Mouse (Mus musculus) layer of hippocampus, postnatal 10 days (tissue): ENCODE results near the gene Sgpl1. TPM values are rescaled to one million over a fixed set of nuclear protein-coding genes. Genes with fewer than 3 reads are reported as not detected.

Experiments
- DNase-seq, 2 experiments: peaks; one replicate each; pipeline ENCODE4 v3.0.0; 2021; ENCODE audit warnings: low spot score in 2 of 2
- long read RNA-seq: library from polyadenylated mRNA; stranded (forward); transcript quantifications from one replicate; pipeline ENCODE4 v2.0.0, GENCODE M21; 2023
- total RNA-seq, 2 experiments: library from RNA; stranded (reverse); gene quantifications; 2 replicates each; pipeline ENCODE4 v1.2.3; 2021

The Sgpl1 gene
- total RNA-seq: 10 to 100 TPM; 33.0 to 33.3 TPM
- long read RNA-seq, full-length matches to known transcripts: 6 of 19 reads
- long read RNA-seq, partial matches to known transcripts: 3 of 19 reads
- long read RNA-seq, other reads (novel, unspliced or antisense): 10 of 19 reads

GRCm38 (mm10) chr10:61147157-61148040, at the start of gene Sgpl1:
Gene Sgpl1, minus strand, starts transcription at chr10:61147703.
- peak; percentile 88 to 92 for DNase-seq

- no peak for DNase-seq
Observed at GRCm38 (mm10) chr10:61195718-61196291, 48.3 kb upstream of the Sgpl1 start.

DNA sequence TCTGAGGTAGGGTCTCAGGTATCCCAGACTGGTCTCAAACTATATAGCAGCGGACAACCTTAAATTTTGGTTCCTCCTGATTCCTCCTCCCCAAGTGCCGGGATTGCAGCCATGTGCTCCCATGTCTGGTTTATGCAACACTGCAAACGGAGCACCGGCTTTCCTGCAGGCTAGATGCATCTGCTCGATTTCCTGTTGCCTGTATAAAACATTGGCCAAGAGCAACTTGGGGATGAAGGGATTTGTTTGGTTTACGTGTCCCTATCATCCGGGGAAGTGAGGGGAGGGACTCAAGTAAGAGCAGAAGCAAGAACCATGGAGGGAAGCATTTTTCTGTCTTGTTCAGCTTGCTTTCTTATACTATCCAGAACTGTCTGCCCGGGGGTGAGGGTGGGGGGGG, 47.7 kb upstream of the Sgpl1 start:
- no peak for DNase-seq

DNA sequence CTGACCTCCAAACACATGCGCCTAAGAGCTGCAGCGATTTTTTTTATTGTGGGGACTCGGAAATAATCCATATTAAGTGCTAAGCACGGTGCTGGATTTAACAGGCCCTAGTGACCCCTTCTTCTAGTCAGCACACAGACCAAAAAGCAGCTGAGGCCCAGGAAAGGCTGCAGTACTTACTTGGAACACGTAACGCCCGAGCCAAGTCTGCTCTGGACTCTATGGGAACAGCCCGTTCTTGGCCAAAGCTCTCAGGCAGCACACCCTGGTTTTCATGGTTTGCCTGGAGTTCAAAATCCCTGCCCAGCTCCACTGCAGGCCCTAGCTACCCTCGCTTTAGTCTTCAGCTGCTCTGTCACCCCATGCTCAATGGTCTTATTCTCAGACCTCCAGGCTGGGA, 47.1 kb upstream of the Sgpl1 start:
- DNase-seq: no peak

- DNase-seq: no peak
Observed at GRCm38 (mm10) chr10:61188010-61188409, 40.5 kb upstream of the Sgpl1 start.

- no peak for DNase-seq
Observed at GRCm38 (mm10) chr10:61187001-61187400, 39.5 kb upstream of the Sgpl1 start.

- no peak for DNase-seq
Observed at GRCm38 (mm10) chr10:61179927-61180326, 32.4 kb upstream of the Sgpl1 start.

DNA sequence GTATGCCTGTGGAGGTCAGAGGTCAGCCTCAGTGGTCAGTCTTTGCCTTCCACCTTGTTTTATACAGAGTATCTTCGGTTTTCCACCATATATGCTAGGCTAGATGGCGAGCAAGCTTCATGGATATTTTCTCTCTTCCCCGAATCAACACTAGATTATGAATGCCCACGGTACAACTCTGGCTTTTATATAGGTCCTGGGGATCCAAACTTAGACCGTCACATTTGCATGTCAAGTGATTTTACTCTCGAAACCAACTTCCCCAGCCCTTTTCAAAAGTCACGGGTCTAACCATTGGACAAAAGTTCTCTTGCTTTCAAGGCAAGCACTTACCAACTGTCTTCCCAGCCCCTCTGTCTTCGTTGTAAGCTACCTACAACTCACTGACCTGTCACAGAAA, 31.2 kb upstream of the Sgpl1 start:
- DNase-seq: no peak

- no peak for DNase-seq
Observed at GRCm38 (mm10) chr10:61177751-61178150, 30.2 kb upstream of the Sgpl1 start.

DNA sequence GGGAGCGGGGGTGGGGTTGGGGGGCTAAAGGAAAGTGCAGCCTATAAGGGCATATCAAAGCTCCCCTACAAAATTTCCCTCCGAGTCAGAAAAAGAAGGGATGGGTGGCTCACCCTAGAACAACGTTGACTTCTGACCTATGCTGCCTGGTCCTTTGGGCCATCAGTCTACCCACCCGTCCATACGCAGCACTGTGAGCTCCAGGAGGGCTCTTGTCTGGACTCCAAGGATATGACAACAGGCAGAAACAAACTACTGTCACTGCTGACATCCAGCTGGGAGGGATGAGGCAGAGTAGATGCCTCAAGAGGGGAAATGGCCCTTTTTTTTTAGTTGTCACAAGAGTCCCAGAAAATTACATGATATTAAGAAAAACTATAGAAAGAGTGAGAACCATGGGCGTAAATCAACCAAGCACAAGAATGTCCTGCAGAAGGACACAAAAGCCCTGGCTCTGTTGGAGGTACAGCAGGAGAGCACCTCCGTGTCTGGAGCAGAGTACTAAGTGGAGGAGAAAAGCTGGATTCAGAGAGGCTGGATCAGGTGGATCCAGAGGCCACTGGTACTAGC, 28.8 kb upstream of the Sgpl1 start:
- DNase-seq: no peak

GRCm38 (mm10) chr10:61175442-61176204, 28.1 kb upstream of the Sgpl1 start:
- DNase-seq: peak; percentile 24 to 29

DNA sequence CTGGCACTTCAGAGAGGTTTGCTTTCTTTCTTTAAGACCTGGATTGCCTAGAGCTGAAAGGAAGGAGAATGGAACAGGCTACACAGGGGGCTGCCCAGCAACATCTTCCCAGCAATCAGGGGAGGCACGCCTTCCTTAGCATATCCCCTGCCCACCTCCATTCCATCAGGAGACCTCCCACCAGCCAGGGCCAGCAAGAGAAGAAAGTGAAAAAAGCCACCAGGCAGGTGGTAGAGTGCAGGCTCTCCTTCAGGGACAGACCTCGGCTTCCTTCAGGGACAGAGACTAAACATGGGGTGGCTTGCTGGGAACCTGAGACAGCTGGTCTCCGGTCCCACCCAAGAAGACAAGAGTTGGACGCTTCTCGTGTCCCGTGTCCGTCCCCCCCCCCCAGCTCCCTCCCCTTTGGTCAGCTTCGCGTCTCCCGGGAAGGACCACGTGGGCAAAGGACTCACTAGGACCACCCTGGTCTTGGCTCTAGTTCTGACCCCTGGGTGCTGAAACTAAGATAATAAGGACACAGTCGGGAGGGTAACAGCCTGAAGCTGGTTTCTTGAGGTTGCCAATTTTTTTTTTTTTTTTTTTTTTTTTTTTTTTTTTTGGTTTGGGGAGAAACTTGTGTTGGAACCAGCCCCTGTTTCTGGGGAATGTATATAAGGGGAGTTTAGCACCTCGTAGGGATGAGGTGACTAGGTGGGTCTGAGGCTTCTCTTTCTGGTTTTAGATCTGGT, 27.4 kb upstream of the Sgpl1 start:
- no peak for DNase-seq

DNA sequence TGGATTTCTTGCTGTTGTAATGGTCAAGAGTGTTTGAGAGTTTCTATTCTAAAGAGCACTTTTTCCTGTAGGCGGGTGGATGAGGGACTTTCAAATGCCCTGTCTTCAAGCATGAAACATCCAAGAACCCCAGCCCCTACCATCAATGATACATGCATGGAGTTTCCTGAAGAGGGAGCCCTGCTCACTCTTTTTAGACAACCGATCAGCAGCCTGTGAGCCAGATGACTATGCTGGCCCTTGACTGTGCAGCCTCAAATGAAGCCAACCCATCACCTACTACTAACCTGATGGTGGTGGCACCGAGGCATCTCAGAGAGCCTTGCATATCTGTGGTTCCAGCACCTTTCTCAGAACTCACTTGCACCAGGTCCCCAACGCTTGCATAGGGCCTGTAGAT, 25.0 kb upstream of the Sgpl1 start:
- DNase-seq: no peak

DNA sequence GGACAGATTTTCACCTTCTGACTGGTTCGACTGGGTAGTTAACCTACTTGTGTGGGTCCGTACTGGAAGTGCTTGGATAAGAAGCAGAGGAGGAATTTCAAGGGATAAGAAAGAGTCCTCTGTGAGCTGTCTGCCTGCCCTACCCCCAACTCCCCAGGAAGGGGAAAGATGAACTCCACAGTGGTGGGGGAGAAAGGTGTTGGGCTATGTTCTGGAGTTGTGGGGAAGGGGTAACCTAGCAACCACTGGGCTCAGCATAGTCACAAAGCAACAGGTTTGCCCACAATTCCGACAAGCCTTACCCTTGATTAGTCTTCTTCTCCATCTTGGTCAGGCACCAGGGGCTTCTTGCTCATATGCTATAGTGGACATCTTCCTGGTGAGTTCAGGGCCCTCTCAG, 24.2 kb upstream of the Sgpl1 start, which contains the start of gene Tbata:
Tbata (plus strand) TSS at position 301 of the 400 bp plus-strand sequence.
- DNase-seq: no peak

- no peak for DNase-seq
Observed at GRCm38 (mm10) chr10:61168393-61168792, 20.9 kb upstream of the Sgpl1 start.

DNA sequence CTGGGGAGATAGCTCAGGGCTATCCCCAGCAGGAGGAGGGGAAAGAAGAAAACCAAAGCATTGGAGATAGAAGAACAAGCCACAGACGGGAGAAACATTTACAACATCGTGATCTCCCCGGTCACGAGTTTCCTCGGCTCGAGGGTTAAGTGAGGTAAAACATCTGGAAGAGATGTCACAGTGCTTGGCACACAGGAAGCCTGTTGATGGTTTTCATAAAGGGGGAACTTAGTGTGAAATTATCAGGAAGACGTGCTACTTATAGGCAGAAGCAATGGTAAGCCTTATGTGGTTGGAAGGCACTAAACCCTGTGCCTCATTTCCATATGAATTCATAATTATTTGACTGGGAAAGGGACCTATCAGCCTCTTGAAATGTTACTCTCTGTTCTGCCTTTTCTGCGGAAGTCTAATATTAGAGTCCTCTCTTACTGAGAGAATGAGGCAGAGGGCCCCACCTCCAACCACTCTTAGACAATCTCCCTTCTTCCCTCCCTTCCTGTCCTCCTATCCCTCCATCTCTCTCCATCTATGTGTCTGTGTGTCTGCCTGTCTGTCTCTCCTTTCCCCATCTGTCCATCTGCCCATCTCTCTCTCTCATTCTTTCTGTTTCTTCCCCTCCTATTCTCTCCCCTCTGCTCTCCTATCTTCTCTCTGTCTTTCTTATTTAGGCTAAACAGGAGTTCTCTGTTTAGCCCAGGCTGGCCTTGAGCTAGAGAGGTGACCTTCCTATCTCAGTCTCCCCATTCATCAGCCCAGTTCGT, 20.0 kb upstream of the Sgpl1 start:
- DNase-seq: no peak

DNA sequence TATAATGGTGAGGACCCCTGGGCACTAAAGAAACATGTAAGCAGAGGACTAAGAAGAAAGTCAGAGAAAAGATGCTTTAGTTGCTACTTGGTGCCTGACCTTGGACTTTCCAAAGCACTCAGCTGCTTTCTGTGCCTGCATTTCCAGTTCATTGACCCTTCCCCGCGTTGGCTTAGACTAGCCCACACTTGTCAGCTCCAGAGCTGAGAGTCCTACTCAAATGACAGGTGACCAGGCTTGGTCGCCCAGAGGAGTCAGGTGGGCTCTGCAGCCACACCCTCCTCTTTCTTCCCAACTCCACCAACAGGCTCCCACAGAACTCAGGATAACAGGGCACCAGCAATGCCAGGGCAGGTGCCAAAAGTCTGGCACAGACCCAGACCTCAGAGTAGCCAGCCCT, 14.9 kb upstream of the Sgpl1 start:
- DNase-seq: no peak

DNA sequence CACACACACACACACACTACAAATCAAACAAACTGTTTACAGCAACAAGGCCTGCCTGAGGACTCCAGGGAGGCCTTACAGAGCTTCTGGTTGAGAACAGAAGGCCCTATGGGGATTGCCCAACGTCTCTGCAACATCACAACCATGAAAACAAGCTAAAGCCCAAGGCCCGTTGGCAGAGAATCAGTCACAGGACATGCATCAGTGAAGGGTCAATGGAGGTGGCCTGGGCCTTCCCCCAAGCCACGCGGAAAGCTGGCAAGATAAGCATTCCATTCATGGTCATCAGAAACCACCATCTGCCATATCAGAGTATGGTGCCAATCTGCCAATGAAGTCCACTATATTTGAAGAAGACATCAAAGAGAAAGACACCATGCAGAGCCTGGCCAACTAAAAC, 13.2 kb upstream of the Sgpl1 start:
- DNase-seq: no peak

DNA sequence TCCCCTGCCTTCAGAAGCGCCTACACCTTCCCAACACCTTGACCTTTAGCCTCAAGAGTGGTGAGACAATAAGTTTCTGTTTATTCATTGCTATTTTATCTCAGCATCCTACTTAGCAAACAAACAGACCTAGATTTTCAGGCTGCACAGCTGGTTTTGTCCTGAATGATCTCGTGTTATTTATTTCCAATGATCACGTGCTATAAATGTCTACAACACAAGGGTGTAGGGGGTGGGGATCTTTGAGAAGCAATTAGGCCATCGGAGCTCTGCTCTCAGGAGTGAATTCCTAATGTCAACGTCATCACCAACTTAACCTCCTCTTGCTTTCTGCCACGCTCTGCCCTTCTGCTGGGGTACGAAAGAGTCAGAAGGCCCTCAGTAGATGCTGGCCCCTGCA, 12.6 kb upstream of the Sgpl1 start:
- DNase-seq: no peak

DNA sequence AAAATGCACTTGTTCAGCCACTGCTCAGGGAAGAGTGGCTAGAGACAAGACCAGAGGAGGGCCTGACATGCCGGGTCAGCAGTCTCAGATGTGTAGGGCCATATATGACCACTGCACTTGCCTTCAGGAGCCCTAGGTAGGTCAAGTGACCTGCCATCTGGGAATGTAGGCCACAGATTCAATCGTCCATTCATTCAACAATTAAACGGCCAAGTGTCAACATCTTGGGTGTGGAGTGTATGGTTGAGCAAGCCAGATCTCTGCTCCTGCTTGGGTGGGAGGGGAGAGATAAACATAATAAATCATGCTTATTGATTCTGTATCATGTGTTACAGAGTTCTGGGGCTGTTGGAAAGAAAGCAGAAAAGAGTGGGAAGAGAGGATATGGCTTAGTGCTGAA, 11.1 kb upstream of the Sgpl1 start:
- no peak for DNase-seq
